Mouse (Mus musculus) cortical plate, adult 2 months (tissue): ENCODE data around the gene Hspd1.

Source experiments
- CTCF ChIP-seq: fragments of 200-500 bp; IDR thresholded peaks from 2 replicates; pipeline ENCODE4 v1.5.1; 2011; ENCODE audit warnings: mild to moderate bottlenecking, control low read depth, low read length; ENCODE audit not compliant: insufficient read depth; ENCODE audit errors: extremely low read depth
- POLR2A ChIP-seq: fragments of 200-500 bp; IDR thresholded peaks from 2 replicates; pipeline ENCODE4 v1.6.1; 2011; ENCODE audit warnings: mild to moderate bottlenecking, low read length, control low read depth; ENCODE audit not compliant: insufficient read depth; ENCODE audit errors: extremely low read depth

DNA sequence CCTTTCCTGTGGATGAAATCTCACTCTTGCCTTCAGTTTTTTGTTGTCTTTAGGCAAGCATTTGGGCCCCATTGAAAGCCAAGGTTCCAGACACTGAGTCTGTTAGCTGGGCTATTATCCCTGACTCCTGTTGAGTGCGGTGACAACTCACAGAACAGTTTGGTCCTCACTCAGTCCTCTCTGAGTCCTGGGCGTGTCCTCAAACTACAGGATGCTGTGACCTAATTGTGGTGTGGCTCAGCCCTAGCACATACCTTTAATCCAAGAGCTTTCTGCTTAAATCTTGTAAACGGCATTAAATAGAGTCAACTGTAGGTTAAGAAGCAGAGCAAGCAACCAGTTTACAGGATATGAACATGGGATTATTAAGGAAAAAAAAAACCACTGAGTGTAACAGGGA, 44.9 kb downstream of the Hspd1 start:
- TF ChIP-seq POLR2A (no peak), CTCF (no peak)
